Mouse (Mus musculus) neutrophil, adult 59 days (primary cell): ENCODE data around the gene Sgip1. TPM values are rescaled to one million over a fixed set of nuclear protein-coding genes. Genes with fewer than 3 reads are reported as not detected.

ENCODE experiments used
- total RNA-seq, 2 experiments: library from RNA; stranded (reverse); gene quantifications; 1 replicate in 1 of 2; 2 replicates in 1 of 2; pipeline ENCODE4 v1.2.4; 2023

Sgip1 gene
- under 1 TPM; 0.38 to 0.90 TPM for total RNA-seq

GRCm38 (mm10) chr4:102741287-102741686 is at the start of gene Sgip1:
TSS of gene Sgip1 (plus strand) at chr4:102741297.

GRCm38 (mm10) chr4:102978440-102978839 is 237.3 kb downstream of the Sgip1 start, which contains the start of gene Tctex1d1:
TSS of gene Tctex1d1 (plus strand) at chr4:102978606.

Other genes starting within 250 kb of the Sgip1 start
- gene Tctex1d1, start 237.3 kb downstream of the Sgip1 start, total RNA-seq: 1 to 10 TPM in 1 of 2 experiments, under 1 TPM in 1; 0.51 to 2.2 TPM